Mouse (Mus musculus): ENCODE data around the gene Vmn2r13. TPM values are rescaled to one million over a fixed set of nuclear protein-coding genes. Genes with fewer than 3 reads are reported as not detected.
"Not testable (repeated sequence)": the region's sequence is repeated elsewhere in the genome, so short reads cannot be mapped to it uniquely, and the experiment has no call there.

Gene Vmn2r13
- polyA plus RNA-seq (2014; fragmentation: Nextera tagmentation; extraction: Ambion mirVana): not detected in 2 replicates

DNA sequence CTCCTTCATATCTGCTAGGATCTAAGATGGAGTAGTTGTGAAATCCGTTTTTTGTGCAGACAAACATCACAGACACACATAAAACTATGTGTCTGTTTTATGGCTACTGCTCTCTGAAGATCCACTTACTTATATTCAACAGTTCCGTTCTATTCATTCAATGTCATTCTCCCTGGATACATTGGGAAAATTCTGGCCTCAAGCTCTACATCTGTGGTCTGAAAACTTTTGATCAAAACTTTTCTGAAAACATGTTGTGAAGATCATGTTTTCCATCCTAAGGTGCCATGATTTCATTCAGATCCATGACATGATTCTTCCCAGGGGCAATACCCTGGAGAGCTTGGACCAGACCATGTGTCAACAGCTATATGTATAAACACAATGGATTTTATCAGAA, at the start of gene Vmn2r13:
TSS of gene Vmn2r13 (minus strand) at position 101 of the 400 bp plus-strand sequence.
- not testable (repeated sequence) for ATAC-seq (replicated peaks; ENCODE audit: low FRiP score); H3K4me1 ChIP-seq (replicated peaks; ENCODE audit: control insufficient read depth, insufficient read depth, low read length); H3K4me2 ChIP-seq; H3K27me3 ChIP-seq (replicated peaks; ENCODE audit: control insufficient read depth, insufficient read depth, low read length); H3K9ac ChIP-seq (ENCODE audit: low read depth, low read length); H3K9me3 ChIP-seq (ENCODE audit: control insufficient read depth, low read length); H3K36me3 ChIP-seq (ENCODE audit: control insufficient read depth, insufficient read depth, low read length); H3K4me3 ChIP-seq (ENCODE audit: low read depth, low read length); H3K27ac ChIP-seq (ENCODE audit: low read depth, low read length); DNase-seq (ENCODE audit: low spot score)
- 49% methylated on average over 2 of the region's 2 CpGs for WGBS

DNA sequence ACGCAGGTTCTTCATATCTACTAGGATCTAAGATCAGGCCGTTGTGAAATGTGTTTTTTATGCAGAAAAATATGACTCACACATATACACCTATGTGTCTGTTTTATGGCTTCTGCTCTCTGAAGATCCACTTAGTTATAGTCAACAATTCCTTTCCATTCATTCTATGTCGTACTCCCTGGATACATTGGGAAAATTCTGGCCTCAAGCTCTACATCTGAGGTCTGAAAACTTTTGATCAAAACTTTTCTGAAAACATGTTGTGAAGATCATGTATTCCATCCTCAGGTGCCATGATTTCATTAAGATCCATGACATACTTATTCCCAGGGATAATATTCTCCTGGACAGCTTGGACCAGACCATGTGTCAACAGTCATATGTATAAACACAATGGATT, 32.6 kb upstream of the Vmn2r13 start, which contains the start of gene Vmn2r14:
TSS of gene Vmn2r14 (minus strand) at position 101 of the 400 bp plus-strand sequence.
- H3K27me3 ChIP-seq (replicated peaks; ENCODE audit: control insufficient read depth, insufficient read depth, low read length): no peaks in the 10 kb centered on the region
- 57% methylated on average over 3 of the region's 3 CpGs for WGBS
- H3K4me2 ChIP-seq: no peak within 1 kb of the TSS

DNA sequence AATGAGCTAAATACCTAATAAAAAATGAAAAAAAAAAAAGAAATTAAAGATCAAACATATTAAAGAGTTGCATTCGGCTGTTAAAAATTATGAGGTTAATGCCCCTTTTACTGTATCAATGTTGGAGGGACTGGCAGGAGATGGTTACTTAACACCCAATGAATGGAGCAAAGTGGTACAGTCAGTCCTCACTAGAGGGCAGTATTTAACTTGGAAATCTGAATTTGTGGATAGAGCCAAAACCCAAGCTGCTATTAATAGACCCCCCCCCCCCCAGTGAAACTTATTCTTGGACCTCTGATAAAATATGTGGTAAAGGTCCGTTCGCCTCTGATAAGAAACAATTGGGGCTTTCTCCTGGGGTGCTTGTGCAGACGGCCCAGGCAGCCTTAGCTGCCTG, 25.1 kb downstream of the Vmn2r13 start:
- ATAC-seq (replicated peaks; ENCODE audit: low FRiP score); H3K9ac ChIP-seq (ENCODE audit: low read depth, low read length); H3K27ac ChIP-seq (ENCODE audit: low read depth, low read length); H3K4me3 ChIP-seq (ENCODE audit: low read depth, low read length); H3K4me2 ChIP-seq; DNase-seq (ENCODE audit: low spot score); H3K4me1 ChIP-seq (replicated peaks; ENCODE audit: control insufficient read depth, insufficient read depth, low read length); H3K27me3 ChIP-seq (replicated peaks; ENCODE audit: control insufficient read depth, insufficient read depth, low read length); H3K36me3 ChIP-seq (ENCODE audit: control insufficient read depth, insufficient read depth, low read length); H3K9me3 ChIP-seq (ENCODE audit: control insufficient read depth, low read length): not testable (repeated sequence)
- WGBS: 71% methylated on average over 4 of the region's 4 CpGs

More for the DNA sequence above, 32.6 kb upstream of the Vmn2r13 start, which contains the start of gene Vmn2r14:
- Histone ChIP-seq H3K27ac (ENCODE audit: low read depth, low read length) (no peak within 1 kb of the TSS), H3K9me3 (ENCODE audit: control insufficient read depth, low read length) (no peaks in the 10 kb centered on the region), H3K9ac (ENCODE audit: low read depth, low read length) (no peak within 1 kb of the TSS), H3K36me3 (ENCODE audit: control insufficient read depth, insufficient read depth, low read length) (no peaks in the 10 kb centered on the region), H3K4me1 (replicated peaks; ENCODE audit: control insufficient read depth, insufficient read depth, low read length) (no peaks in the 10 kb centered on the region), H3K4me3 (ENCODE audit: low read depth, low read length) (no peak within 1 kb of the TSS)
- ATAC-seq (replicated peaks; ENCODE audit: low FRiP score) (no peak), DNase-seq (ENCODE audit: low spot score) (no peak)

DNA sequence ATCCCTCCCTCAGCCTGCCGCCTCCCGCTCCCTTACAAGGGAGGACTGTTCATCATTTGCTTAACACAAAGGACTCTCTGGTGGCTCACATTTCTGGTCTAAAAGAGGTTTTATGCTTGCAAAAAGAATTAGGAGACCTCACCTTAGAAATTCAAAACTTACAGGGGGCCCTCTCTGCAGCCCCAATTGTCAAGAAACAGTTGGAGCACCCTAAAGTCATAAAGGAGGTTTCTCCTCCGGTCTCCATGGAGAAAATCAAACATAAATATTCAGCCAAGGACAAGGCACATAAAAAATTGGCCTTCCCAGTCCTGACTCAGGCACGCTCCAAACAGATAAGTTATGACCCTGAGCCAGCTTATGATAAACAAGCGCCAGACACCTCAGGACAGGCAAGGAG, 31.9 kb downstream of the Vmn2r13 start:
- Histone ChIP-seq H3K4me1 (replicated peaks; ENCODE audit: control insufficient read depth, insufficient read depth, low read length) (no peaks in the 10 kb centered on the region), H3K36me3 (ENCODE audit: control insufficient read depth, insufficient read depth, low read length) (no peaks in the 10 kb centered on the region), H3K4me3 (ENCODE audit: low read depth, low read length) (no peak overlapping the region), H3K9me3 (ENCODE audit: control insufficient read depth, low read length) (0 out of 2 replicates have a peak, but pooled peaks cover 6% of the 10 kb centered on the region), H3K9ac (ENCODE audit: low read depth, low read length) (no peak overlapping the region), H3K4me2 (no peak overlapping the region), H3K27ac (ENCODE audit: low read depth, low read length) (no peak overlapping the region), H3K27me3 (replicated peaks; ENCODE audit: control insufficient read depth, insufficient read depth, low read length) (no peaks in the 10 kb centered on the region)
- ATAC-seq (replicated peaks; ENCODE audit: low FRiP score) (no peak), DNase-seq (ENCODE audit: low spot score) (no peak)
- 81% methylated on average over 5 of the region's 5 CpGs for WGBS

DNA sequence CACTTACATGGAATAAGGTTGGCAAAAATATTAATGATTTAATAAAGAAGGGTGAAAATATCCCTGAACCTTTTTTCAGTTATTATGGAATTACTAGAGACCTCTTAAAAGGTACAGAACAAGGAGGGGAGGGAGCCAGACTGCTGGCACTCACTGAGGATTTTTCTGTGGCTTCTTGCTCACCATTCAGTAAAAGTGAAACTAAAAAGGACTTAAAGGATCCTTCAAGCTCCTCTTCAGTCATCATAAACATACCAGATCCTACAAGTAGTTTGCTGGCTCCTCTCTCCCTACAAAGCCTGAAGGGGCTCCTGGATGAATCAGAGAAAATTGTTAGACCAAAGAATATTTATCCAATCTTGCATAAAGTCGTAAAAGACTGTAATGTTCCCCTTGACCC, 32.4 kb downstream of the Vmn2r13 start:
- not testable (repeated sequence) for H3K4me1 ChIP-seq (replicated peaks; ENCODE audit: control insufficient read depth, insufficient read depth, low read length); ATAC-seq (replicated peaks; ENCODE audit: low FRiP score); H3K4me2 ChIP-seq; H3K9ac ChIP-seq (ENCODE audit: low read depth, low read length); H3K36me3 ChIP-seq (ENCODE audit: control insufficient read depth, insufficient read depth, low read length); H3K27me3 ChIP-seq (replicated peaks; ENCODE audit: control insufficient read depth, insufficient read depth, low read length); H3K4me3 ChIP-seq (ENCODE audit: low read depth, low read length); DNase-seq (ENCODE audit: low spot score); H3K9me3 ChIP-seq (ENCODE audit: control insufficient read depth, low read length); H3K27ac ChIP-seq (ENCODE audit: low read depth, low read length)
- WGBS: 65% methylated on average over 1 of the region's 1 CpGs

DNA sequence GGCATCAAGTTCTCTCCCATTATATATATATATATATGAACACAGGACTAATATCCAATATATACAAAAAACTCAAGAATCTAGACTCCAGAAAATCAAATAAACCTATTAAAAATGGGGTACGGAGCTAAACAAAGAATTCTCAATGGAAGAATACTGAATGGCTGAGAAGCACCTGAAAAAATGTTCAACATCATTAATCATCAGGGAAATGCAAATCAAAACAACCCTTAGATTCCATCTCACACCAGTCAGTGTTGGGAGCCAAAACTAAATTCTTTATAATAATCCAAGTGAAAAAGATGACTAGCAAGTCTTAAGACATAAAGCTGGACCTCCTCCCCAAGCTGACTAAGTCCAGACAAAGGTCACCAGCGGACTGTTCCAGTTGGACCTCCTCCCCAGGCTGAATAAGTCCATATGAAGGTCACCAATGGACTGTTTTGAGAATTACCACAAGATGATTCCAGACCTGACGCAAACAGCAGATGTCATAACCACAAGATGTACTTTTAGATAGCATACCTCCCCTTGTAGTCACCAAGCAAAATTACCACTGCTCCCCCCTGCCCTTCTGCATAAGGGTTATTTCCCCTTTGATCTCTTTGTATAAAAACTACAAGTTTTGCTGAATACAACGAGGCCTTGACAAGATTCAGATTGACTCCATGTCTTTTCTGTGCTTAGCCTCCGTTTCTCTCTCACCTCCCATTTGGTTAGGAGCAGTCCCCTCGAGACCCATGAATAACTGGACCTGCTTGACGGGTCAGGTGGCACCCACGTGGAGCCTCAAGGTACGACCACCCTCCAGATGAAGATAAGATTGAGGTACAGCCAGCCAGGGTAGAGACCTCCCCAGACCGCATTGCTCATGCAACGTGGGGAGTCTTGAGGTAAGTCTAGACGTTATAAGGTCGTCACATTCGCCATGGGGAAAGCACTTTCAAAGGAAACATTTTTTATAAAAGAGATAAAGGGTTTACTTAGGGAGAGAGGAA, 33.2 kb downstream of the Vmn2r13 start:
- H3K4me2 ChIP-seq; H3K4me3 ChIP-seq (ENCODE audit: low read depth, low read length); DNase-seq (ENCODE audit: low spot score); H3K27ac ChIP-seq (ENCODE audit: low read depth, low read length); H3K27me3 ChIP-seq (replicated peaks; ENCODE audit: control insufficient read depth, insufficient read depth, low read length); ATAC-seq (replicated peaks; ENCODE audit: low FRiP score); H3K4me1 ChIP-seq (replicated peaks; ENCODE audit: control insufficient read depth, insufficient read depth, low read length); H3K36me3 ChIP-seq (ENCODE audit: control insufficient read depth, insufficient read depth, low read length); H3K9ac ChIP-seq (ENCODE audit: low read depth, low read length); H3K9me3 ChIP-seq (ENCODE audit: control insufficient read depth, low read length): not testable (repeated sequence)
- 68% methylated on average over 14 of the region's 14 CpGs for WGBS

DNA sequence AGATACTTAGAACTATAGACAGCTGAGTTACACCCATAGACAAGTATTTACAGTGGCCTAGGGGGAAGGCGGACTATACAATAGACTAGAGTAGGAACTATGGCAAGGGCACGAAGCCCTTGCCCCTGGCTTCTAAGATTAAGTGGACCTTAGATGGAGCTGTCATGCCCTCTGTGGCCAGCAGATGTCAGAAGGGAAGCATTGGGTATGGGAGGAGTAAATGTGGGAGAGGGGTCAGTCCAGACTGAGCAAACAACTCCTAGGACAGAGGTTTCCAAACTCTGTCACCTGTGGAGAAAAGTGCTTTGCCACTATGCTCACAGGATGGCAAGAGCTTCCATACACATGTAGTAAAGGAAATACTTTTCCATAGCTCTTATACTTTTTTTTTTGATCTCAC, 52.5 kb downstream of the Vmn2r13 start:
- Histone ChIP-seq H3K4me3 (ENCODE audit: low read depth, low read length) (no peak overlapping the region), H3K9ac (ENCODE audit: low read depth, low read length) (no peak overlapping the region), H3K36me3 (ENCODE audit: control insufficient read depth, insufficient read depth, low read length) (no peaks in the 10 kb centered on the region), H3K27ac (ENCODE audit: low read depth, low read length) (no peak overlapping the region), H3K4me1 (replicated peaks; ENCODE audit: control insufficient read depth, insufficient read depth, low read length) (no peaks in the 10 kb centered on the region), H3K27me3 (replicated peaks; ENCODE audit: control insufficient read depth, insufficient read depth, low read length) (no peaks in the 10 kb centered on the region), H3K4me2 (no peak overlapping the region), H3K9me3 (ENCODE audit: control insufficient read depth, low read length) (no peaks in the 10 kb centered on the region)
- DNase-seq (ENCODE audit: low spot score) (no peak), ATAC-seq (replicated peaks; ENCODE audit: low FRiP score) (no peak)
- WGBS: 67% methylated on average over 2 of the region's 2 CpGs

DNA sequence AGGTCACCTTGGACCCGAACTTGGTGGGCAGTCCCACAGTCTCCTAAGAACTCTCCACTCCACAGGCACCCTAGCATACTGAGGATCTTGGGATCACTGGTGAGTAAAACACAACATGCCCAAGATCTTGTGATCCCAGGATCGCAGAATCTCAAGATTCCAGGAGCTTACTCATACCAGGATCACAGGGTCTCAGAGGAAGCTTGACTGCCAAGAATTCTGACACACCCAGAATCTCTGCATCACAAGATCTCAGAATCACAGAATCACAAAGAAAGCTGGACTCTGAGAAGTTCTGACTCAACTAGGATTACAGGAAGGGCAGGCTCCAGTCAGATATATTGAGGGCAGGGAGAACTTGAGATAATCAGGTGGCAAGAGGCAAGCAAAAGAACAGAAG, 55.3 kb downstream of the Vmn2r13 start:
- Histone ChIP-seq H3K36me3 (ENCODE audit: control insufficient read depth, insufficient read depth, low read length) (no peaks in the 10 kb centered on the region), H3K27me3 (replicated peaks; ENCODE audit: control insufficient read depth, insufficient read depth, low read length) (no peaks in the 10 kb centered on the region), H3K9ac (ENCODE audit: low read depth, low read length) (no peak overlapping the region), H3K4me3 (ENCODE audit: low read depth, low read length) (no peak overlapping the region), H3K9me3 (ENCODE audit: control insufficient read depth, low read length) (no peaks in the 10 kb centered on the region; the same call in 1 of the 2 replicates), H3K4me1 (replicated peaks; ENCODE audit: control insufficient read depth, insufficient read depth, low read length) (no peaks in the 10 kb centered on the region), H3K27ac (ENCODE audit: low read depth, low read length) (no peak overlapping the region), H3K4me2 (no peak overlapping the region)
- ATAC-seq (replicated peaks; ENCODE audit: low FRiP score) (no peak), DNase-seq (ENCODE audit: low spot score) (no peak)
- 66% methylated on average over 2 of the region's 2 CpGs for WGBS

Measured in liver, embryonic 11.5 days (tissue).